Mouse (Mus musculus) embryonic stem cell, embryonic (primary cell): Measurements from ENCODE around the gene Col11a2.

ENCODE experiments used
- CTCF ChIA-PET, 4 experiments: fragments of 300-600 bp in 2 of 4; fragments of 350-600 bp in 2 of 4; sonication (Branson Sonifier 250); formaldehyde crosslinking; loops; one replicate each; lab custom pipeline; 2022; ENCODE audit warnings: inconsistent platforms in 2 of 4; lab: Charles Lee
- POLR2A ChIA-PET, 4 experiments: fragments of 300-600 bp in 2 of 4; fragments of 350-600 bp in 2 of 4; sonication (Branson Sonifier 250); formaldehyde crosslinking; loops; one replicate each; lab custom pipeline; 2022; ENCODE audit warnings: antibody characterized with exemption in 4 of 4, inconsistent platforms in 1 of 4; lab: Charles Lee

Col11a2 gene

DNA sequence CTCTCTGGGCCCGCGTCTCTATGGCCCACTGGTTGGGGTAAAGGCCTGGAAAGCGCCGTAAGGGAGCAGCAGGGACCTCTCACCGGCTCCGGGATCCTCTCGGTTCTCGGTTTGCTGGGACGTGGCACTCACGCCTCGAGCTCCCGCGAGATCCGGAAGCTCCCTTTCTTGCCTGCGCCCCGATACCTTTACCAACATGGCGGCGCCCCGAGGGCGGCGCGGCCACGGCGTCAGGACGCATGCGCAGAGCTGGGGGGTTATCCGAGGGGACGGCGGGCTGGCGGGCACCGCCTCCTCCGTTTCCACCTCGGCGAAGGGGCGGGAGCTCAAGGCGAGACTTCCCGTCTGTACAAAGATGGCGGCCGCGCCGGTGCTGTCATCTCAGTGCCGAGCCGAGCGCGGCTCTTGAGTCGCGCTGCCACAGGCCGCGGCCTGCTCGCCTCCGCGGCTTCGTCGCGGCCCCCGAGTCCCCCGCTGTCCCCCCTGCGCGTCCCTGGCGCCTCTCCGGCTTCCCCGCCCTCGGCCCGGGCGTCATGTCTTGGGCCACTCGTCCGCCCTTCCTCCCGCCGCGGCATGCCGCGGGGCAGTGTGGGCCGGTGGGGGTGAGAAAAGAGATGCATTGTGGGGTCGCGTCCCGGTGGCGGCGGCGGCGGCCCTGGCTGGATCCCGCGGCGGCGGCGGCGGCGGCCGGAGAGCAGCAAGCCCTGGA is 7.6 kb upstream of the Col11a2 start, which contains the start of the genes Slc39a7 and Rxrb:
Gene Slc39a7 (minus strand): TSS at position 218 of the 709 bp plus-strand sequence.
Gene Rxrb (plus strand): TSS at position 348 of the 709 bp plus-strand sequence.
- CTCF ChIA-PET = interaction anchor here (0.5 to 1.6 kb wide), 18 partner anchors 9 to 917 kb away, joined by 3 to 8 read pairs (median 3); partner anchors contain the start of genes Rps18 (in 1 of the 4), Tapbp (in 1 of the 4), Vps52 (in 1 of the 4) and Zbtb22 (in 1 of the 4)
- POLR2A ChIA-PET = interaction anchor here (0.5 to 5.1 kb wide), 98 partner anchors 9 to 1045 kb away, joined by 3 to 107 read pairs (median 4); partner anchors contain the start of genes H2-DMa (in 4 of the 4), Rps18 (in 4 of the 4), Vps52 (in 4 of the 4) and B3galt4 (in 2 of the 4)

DNA sequence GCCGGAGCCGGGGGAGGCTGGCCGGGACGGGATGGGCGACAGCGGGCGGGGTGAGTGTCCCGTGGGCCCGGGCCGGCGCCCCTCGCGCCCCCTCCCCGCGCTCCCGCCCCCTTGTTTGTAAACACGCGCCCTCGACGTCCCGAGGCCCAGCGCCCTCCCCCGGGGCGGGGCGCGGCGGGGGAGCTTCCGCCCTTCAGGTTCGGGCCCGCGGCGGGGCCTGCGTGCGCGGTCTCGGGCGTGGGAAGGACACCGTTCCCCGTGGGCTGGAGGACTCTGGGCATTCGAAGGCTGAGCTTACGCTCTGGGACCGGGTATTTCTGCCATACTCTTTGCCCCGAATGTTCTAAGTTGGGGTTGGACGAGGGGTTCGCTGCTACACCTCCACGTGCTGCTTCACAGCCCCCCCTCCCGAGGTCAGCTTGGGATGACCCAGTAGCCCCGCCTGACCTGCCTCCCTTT is 7.0 kb upstream of the Col11a2 start:
- POLR2A ChIA-PET = interaction anchor here (0.6 to 5.1 kb wide), 68 partner anchors 9 to 615 kb away, joined by 3 to 107 read pairs (median 6); partner anchors contain the start of genes H2-DMa (in 4 of the 4), Rps18 (in 4 of the 4), Vps52 (in 4 of the 4) and B3galt4 (in 2 of the 4)
- CTCF ChIA-PET = interaction anchor here (0.6 to 1.6 kb wide), 11 partner anchors 8 to 917 kb away, joined by 3 to 8 read pairs (median 3); partner anchors contain the start of genes Ring1 (in 1 of the 4), Rps18 (in 1 of the 4) and Vps52 (in 1 of the 4)

DNA sequence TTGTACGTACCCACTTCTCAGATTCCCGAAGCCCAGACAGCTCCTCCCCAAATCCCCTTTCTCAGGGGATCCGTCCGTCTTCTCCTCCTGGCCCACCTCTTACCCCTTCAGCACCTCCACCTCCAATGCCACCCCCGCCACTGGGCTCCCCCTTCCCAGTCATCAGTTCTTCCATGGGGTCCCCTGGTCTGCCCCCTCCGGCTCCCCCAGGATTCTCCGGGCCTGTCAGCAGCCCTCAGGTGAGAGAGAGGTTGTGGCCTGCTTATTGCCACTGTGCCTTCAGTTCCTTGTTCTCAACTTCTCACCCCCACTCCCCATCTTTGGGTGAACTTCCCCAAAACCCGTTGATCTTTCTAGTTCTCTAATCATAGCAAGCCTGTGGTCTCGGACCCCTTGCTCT is 6.4 kb upstream of the Col11a2 start:
- POLR2A ChIA-PET = interaction anchor here (0.6 to 5.1 kb wide), 24 partner anchors 8 to 614 kb away, joined by 3 to 107 read pairs (median 10); partner anchors contain the start of genes H2-DMa (in 4 of the 4), Rps18 (in 3 of the 4), Vps52 (in 3 of the 4) and Ring1 (in 2 of the 4)

DNA sequence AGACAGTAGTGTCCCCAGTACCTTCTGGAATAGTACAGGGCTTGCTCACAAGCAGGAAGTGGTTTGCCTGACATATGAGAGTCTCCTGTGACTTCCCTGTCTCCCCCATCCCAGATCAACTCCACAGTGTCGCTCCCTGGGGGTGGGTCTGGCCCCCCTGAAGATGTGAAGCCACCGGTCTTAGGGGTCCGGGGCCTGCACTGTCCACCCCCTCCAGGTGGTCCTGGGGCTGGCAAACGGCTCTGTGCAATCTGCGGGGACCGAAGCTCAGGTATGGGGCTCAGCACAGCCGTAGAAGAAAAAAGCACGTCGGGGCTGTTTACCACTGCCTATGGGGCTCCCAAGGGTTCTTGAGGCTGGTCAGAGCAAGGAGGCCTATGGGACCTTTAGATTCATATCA is 5.8 kb upstream of the Col11a2 start:
- CTCF ChIA-PET = interaction anchor here in 2 of 4 experiments (1.1 to 1.4 kb wide), 3 partner anchors 9 to 68 kb away, joined by 3 to 5 read pairs (median 3); partner anchors contain the start of gene Ring1 (in 1 of the 2)
- POLR2A ChIA-PET = interaction anchor here in 2 of 4 experiments (0.6 to 5.1 kb wide), 11 partner anchors 11 to 216 kb away, joined by 3 to 107 read pairs (median 21); partner anchors contain the start of genes Ring1 (in 2 of the 2), Rps18 (in 2 of the 2), Vps52 (in 2 of the 2) and B3galt4 (in 1 of the 2)

More for the DNA sequence above, 6.4 kb upstream of the Col11a2 start:
- CTCF ChIA-PET = interaction anchor here in 2 of 4 experiments (1.0 to 1.6 kb wide), 4 partner anchors 9 to 69 kb away, joined by 3 to 5 read pairs (median 4); partner anchors contain the start of gene Ring1 (in 1 of the 2)

DNA sequence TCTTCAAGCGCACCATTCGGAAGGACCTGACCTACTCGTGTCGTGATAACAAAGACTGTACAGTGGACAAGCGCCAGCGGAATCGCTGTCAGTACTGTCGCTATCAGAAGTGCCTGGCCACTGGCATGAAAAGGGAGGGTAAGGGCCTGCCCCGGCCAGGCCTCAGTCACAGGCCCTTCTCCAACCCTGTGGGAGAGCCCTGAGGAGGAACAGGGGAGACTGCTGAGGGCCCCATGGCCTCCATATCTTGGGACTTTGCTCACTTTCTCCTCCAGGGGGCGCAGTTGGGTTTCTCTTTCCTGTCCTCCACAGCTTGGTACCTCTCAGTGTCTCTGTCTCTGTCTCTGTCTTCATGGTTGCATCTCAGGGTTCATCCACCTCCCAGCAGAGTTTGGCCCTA is 5.2 kb upstream of the Col11a2 start:
- ChIA-PET POLR2A (interaction anchor here in 2 of 4 experiments (1.0 to 5.1 kb wide), 7 partner anchors 12 to 83 kb away, joined by 3 to 107 read pairs (median 3); partner anchors contain the start of genes H2-DMa (in 1 of the 2), Ring1 (in 1 of the 2), Rps18 (in 1 of the 2) and Vps52 (in 1 of the 2)), CTCF (interaction anchor here in 2 of 4 experiments (0.6 to 1.4 kb wide), 5 partner anchors 10 to 1135 kb away, joined by 3 to 5 read pairs (median 3); partner anchors contain the start of gene Ring1 (in 1 of the 2))

DNA sequence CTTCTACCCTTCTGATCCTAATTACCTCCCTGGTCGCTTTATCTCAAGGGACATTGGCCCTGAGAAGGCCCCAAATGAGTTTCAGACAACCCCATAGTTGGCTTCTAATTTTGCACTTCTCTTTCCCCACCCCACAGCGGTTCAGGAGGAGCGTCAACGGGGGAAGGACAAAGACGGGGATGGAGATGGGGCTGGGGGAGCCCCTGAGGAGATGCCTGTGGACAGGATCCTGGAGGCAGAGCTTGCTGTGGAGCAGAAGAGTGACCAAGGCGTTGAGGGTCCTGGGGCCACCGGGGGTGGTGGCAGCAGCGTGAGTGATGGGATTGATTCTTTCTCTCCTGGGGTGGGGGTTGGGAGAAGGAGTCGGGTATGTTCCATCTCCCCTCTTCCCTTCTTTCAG is 3.7 kb upstream of the Col11a2 start:
- CTCF ChIA-PET = no interaction called here
- POLR2A ChIA-PET = interaction anchor here in 2 of 4 experiments (1.1 to 1.2 kb wide), 2 partner anchors 8 to 66 kb away, joined by 3 to 4 read pairs; partner anchors contain the start of gene H2-Ke6 (in 1 of the 2)

DNA sequence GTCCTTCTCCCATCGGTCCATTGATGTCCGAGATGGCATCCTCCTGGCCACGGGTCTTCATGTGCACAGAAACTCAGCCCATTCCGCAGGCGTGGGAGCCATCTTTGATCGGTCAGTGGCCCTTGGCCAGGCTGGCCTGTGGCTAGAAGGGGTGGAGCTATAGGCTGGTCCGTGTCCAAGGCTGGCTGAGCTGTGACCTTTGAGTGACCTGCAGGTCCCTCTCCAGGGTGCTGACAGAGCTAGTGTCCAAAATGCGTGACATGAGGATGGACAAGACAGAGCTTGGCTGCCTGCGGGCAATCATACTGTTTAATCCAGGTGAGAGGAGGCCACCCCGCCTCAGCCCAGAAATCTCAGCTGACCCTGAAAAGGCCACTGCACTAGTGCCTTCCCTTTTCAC is 2.6 kb upstream of the Col11a2 start:
- POLR2A ChIA-PET = interaction anchor here in 3 of 4 experiments (0.7 to 2.3 kb wide), 13 partner anchors 9 to 583 kb away, joined by 3 to 10 read pairs (median 4); partner anchors contain the start of genes H2-DMa (in 2 of the 3), Rps18 (in 2 of the 3), Vps52 (in 2 of the 3) and B3galt4 (in 1 of the 3)

DNA sequence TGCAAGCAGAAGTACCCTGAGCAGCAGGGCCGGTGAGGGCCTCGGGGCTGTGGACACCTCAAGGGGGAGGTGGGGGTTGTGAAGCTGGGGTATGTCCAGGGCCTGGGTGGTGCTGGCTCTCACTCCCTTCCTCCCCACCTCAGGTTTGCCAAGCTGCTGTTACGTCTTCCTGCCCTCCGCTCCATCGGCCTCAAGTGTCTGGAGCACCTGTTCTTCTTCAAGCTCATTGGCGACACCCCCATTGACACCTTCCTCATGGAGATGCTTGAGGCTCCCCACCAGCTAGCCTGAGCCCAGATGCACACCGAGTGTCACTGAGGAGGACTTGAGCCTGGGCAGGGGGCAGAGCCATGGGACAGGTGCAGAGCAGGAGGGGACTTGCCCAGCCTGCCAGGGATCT is 2.0 kb upstream of the Col11a2 start:
- ChIA-PET CTCF (interaction anchor here in 3 of 4 experiments (0.5 to 1.6 kb wide), 7 partner anchors 9 to 661 kb away, joined by 3 to 5 read pairs (median 4); partner anchors contain the start of gene H2-Ke6 (in 1 of the 3)), POLR2A (interaction anchor here in 3 of 4 experiments (0.7 to 2.3 kb wide), 11 partner anchors 14 to 582 kb away, joined by 3 to 10 read pairs (median 4); partner anchors contain the start of genes H2-DMa (in 2 of the 3), Rps18 (in 2 of the 3), Vps52 (in 2 of the 3) and B3galt4 (in 1 of the 3))

More for the DNA sequence above, 2.6 kb upstream of the Col11a2 start:
- CTCF ChIA-PET = interaction anchor here in 3 of 4 experiments (0.5 to 1.6 kb wide), 7 partner anchors 9 to 662 kb away, joined by 3 to 5 read pairs (median 4); partner anchors contain the start of gene H2-Ke6 (in 1 of the 3)

DNA sequence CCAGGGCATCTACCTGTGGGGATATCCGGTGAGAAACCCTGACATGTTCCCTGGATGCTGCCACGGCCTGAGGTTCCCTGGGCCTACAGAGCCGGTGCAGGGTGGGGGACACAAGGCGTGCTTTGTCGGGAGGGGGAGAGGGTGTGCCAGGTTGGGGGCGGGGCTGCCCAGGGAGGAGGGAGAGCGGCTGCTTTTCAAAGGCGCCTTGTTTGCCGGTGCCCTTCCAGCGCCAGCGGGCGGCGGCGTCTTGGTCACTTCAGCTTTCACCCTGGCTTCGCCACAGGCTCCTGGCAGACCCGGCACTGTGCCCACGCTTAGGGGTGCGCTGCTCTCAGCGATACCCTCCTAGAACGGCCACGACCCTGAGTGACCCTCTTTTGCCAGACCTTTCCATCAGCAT is 797 bp upstream of the Col11a2 start:
- ChIA-PET CTCF (interaction anchor here in 3 of 4 experiments (0.6 to 1.3 kb wide), 5 partner anchors 70 to 578 kb away, joined by 3 to 8 read pairs (median 4); no protein-coding TSS in a partner anchor), POLR2A (interaction anchor here in 2 of 4 experiments (0.6 to 2.3 kb wide), 12 partner anchors 17 to 285 kb away, joined by 3 to 10 read pairs (median 3); partner anchors contain the start of genes H2-DMa (in 2 of the 2), H2-K1 (in 1 of the 2), Rab11b (in 1 of the 2) and Rps18 (in 1 of the 2))

DNA sequence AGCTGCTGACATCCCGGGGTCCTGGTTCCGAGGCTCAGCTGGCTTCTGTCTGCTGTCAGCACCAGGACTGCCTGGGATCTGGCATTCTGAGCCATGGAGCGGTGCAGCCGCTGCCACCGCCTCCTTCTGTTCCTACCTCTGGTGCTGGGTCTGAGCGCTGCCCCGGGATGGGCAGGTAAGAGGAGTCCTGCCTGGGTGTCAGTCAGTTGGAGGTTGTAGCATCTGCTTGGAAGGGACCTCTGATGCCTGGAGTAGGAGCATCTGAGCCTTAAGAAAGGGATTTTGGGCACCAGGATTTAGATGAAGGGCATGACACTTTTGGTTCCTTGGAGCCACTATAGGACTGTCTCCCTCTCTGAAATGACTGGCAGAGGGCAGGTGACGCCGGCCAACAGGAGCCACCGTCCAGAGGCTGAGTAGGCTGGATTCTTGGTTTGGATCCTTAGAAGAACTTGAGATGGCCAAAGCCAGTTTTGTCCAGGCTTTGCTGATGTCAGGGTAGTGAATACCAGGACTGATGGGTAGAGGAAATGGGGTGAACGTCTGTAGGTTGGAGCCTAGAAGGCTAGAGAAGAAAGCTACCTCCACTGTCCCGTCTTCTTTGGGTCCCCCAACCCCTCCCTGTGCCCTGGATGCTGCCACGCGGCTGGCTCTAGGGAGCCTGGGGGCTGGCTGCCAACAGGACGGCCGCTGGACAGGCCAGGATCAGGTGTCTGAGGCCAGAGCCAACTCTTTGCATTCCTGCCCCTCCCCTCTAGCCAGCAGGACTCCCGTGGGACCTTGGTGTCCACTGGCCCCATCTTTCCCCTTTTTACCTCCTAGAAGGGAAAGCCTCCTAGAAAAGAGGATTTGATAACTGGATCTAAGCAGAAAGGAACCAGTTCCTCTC is 569 bp downstream of the Col11a2 start:
- ChIA-PET POLR2A (interaction anchor here in 2 of 4 experiments (0.8 to 2.3 kb wide), 17 partner anchors 8 to 350 kb away, joined by 3 to 10 read pairs (median 3); partner anchors contain the start of genes Rps18 (in 2 of the 2), Vps52 (in 2 of the 2), H2-DMa (in 1 of the 2) and H2-K1 (in 1 of the 2)), CTCF (interaction anchor here in 3 of 4 experiments (0.8 to 1.3 kb wide), 3 partner anchors 32 to 71 kb away, joined by 3 to 4 read pairs (median 3); no protein-coding TSS in a partner anchor)

DNA sequence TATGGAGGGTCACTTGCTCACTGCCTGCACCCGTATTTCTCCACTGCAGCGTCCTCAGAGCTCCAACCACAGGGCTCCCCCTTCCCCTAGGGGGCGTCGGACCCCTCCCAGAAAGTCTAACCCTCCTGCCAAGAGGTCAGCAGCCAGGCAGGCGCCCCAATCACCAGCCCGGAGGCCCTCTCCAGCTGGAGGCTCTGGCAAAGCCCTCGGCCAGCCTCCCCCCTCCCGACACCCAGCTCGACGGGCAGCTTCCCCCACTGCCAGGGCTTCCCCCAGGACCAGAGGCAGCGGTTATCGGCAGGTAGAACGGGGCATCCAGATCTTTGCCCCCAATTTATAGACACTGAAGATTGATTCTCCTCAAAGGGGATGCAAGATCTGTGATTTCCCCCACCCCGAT is 6.7 kb downstream of the Col11a2 start:
- ChIA-PET CTCF (interaction anchor here in 1 of 4 experiments (1.5 kb wide), 1 partner anchor 14 kb away, joined by 3 read pairs; the partner anchor contains the start of genes Rxrb and Slc39a7), POLR2A (interaction anchor here in 1 of 4 experiments (1.5 kb wide), 1 partner anchor 12 kb away, joined by 4 read pairs; no protein-coding TSS in a partner anchor)

DNA sequence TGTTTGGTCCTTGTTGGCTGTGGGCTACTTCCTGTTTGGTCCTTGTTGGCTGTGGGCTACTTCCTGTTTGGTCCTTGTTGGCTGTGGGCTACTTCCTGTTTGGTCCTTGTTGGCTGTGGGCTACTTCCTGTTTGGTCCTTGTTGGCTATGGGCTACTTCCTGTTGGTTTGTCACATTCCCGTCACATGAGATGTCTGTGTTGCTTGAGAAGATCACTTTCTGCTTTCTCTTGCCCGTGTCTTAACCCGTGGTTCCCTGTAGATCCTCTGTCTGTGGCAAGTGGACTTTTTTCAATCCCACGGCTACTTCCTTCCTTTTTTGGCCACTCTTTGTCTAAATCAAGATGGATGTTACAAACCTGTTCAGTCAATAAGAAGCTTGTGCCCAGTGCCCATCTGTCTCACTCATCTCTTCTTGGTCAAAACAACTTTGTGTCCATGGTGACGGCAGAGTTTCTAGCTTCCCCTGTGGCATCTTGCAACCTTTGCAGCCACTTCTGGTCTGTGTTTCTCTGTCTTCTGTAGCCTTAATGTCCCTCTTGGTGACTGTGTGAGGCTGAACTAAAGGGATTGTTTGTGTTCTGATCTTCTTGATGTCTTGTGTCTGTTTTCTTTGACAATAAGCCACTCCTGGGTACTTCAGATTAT is 8.3 kb downstream of the Col11a2 start:
- POLR2A ChIA-PET = no interaction called here
- CTCF ChIA-PET = no interaction called here

DNA sequence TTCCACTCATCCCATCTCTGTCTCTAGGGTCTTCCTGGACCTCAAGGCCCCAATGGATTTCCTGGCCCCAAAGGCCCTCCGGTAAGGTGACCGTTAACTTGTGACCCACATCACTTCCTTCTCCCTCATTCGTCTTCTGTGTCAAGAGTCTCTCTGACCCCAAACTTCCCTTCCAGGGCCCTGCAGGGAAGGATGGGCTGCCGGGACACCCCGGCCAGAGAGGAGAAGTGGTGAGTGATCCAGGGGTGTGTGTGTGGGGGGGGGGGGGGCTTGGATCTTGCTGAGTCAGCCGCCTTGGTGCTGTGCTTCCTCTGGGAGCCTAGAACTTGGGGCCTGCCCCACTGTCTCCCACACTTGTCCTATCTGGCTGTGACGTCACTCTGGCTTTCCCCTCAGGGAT is 18.0 kb downstream of the Col11a2 start:
- POLR2A ChIA-PET = interaction anchor here in 2 of 4 experiments (1.0 to 2.3 kb wide), 5 partner anchors 9 to 102 kb away, joined by 3 to 7 read pairs (median 3); partner anchors contain the start of genes Rps18 (in 1 of the 2), Rxrb (in 1 of the 2), Slc39a7 (in 1 of the 2) and Vps52 (in 1 of the 2)
- CTCF ChIA-PET = interaction anchor here in 3 of 4 experiments (0.6 to 1.7 kb wide), 3 partner anchors 18 to 600 kb away, joined by 3 to 6 read pairs (median 3); no protein-coding TSS in a partner anchor

DNA sequence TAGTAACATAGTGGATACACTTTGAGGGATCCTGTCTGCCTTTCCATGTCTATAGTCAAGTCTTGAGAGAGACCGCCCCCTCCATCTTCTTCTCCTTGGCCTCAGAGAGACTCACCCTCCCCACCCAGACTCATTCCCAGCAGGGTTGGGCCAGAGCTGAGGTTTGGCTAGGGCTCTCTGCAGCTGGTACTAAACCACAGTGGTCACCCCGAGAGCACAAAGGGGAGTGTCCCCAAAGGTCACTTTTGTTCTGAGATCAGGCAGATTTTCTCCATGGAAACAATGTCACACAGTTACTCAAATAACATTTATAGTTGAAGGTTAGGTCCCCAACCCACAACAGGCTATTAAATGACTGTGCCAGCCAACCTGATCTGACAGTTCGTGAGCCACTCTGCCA is 29.6 kb downstream of the Col11a2 start:
- POLR2A ChIA-PET = no interaction called here
- CTCF ChIA-PET = interaction anchor here in 1 of 4 experiments (1.5 kb wide), 1 partner anchor 66 kb away, joined by 6 read pairs; no protein-coding TSS in a partner anchor

DNA sequence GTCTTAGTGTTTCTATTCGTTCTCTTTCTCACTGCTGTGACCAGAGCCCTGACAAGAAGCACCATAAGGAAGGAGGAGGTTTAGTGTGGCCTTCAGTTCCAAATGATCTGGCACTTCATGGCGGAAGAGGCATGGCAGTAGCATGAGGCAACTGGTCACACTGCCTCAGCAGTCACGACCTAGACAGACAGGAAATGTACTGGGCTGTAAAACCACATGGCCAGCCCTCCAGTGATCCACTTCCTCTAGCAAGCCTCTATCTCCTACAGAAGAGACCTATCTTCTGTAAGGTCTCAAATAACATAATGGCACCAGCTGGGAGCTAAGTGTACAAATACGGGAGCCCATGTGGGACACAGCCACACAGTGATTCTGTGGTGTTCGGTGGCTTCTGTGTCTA is 32.9 kb downstream of the Col11a2 start:
- CTCF ChIA-PET = interaction anchor here in 3 of 4 experiments (0.5 to 1.2 kb wide), 3 partner anchors 10 to 33 kb away, joined by 3 read pairs; partner anchors contain the start of gene Col11a2 (in 1 of the 3)
- POLR2A ChIA-PET = interaction anchor here in 3 of 4 experiments (0.8 to 2.3 kb wide), 5 partner anchors 15 to 48 kb away, joined by 3 to 11 read pairs (median 3); partner anchors contain the start of genes H2-DMa (in 3 of the 3) and H2-Oa (in 1 of the 3)
